Mouse (Mus musculus) gastrocnemius, postnatal 10 days (tissue): ENCODE results near the gene Rab3il1. TPM values are rescaled to one million over a fixed set of nuclear protein-coding genes. Genes with fewer than 3 reads are reported as not detected.
A peak's percentile ranks its signal among the peaks of the same experiment; 100 is the strongest.

Source experiments
- DNase-seq: peaks from one replicate; pipeline ENCODE4 v3.0.0; 2021; ENCODE audit warnings: mixed read lengths
- total RNA-seq, 2 experiments: library from RNA; stranded (reverse); gene quantifications; 2 replicates each; pipeline ENCODE4 v1.2.3; 2021

Gene Rab3il1
- total RNA-seq, 2 experiments from 2014 or later: 15.0 to 18.9 TPM

DNA sequence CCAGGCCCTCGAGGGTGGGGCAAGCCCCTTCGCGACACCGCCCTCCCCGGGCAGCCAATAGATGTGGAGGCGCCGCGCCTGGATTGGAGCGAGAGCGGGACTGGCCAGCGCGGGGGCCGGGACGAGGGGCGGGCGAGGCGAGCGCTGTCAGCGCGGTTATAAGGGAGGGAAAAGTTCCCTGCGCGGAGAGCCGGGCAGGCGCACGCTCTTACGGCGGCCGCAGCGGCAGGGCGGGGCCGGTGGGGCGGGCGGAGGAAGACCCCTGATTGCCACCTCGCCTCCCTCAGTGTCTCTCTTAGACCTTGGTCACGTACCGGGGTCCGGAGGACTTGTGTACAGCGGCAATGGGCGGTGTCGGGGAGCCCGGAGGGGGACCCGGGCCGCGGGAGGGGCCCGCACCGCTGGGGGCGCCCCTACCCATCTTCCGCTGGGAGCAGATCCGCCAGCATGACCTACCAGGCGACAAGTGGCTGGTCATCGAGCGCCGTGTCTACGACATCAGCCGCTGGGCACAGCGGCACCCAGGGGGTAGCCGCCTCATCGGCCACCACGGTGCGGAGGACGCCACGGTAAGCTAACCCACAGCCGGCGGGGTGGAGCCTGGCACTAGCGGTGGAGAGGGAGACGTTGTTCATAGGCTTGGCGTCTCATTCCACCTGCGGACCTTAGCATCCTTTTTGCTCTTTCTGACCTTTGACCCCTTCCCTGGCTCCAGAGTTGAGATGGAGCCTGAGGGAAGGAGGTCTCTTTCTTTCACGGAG, 40.1 kb downstream of the Rab3il1 start, which contains the start of gene Fads3:
Fads3 (plus strand) TSS at position 182 of the 761 bp plus-strand sequence.
- DNase-seq: peak; percentile 82

DNA sequence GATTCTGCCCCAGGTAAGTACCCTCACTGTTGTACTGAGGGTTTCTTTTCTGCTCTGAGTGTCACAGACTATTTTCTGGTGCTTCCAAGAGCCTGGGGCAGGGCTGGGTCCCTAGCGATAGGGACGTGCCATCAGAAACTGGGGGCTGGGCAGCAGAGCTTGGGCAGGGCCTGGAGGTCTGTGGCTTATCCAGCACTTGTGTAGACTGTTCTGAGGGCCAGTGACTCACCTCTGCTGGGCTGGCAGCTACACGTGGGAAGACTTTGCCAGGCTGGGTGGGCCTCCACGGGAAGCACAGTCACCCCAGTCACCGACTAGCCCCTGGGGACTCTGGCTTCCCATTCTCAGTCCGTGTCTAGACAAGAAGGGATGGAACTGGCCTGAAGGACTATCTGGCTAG, 40.8 kb downstream of the Rab3il1 start:
- DNase-seq: no peak

DNA sequence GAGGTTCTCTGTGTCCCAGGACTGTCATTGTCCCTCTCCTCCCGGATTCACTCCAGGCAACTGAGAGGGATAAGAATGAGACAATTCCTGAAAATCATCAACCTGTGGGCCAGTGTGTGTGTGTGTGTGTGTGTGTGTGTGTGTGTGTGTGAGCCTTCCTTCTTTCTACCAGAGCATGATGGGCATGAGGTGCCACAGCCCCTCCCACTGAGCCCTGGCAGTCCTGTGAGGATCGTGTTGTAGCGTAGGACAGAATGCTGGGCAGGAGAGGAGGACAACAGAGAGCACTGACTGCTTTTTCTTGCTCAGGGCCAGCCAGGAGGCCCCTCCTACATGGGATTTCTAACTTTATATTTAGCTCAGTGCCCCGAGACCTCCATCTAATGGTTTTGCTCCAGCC, 41.3 kb downstream of the Rab3il1 start:
- DNase-seq: no peak

DNA sequence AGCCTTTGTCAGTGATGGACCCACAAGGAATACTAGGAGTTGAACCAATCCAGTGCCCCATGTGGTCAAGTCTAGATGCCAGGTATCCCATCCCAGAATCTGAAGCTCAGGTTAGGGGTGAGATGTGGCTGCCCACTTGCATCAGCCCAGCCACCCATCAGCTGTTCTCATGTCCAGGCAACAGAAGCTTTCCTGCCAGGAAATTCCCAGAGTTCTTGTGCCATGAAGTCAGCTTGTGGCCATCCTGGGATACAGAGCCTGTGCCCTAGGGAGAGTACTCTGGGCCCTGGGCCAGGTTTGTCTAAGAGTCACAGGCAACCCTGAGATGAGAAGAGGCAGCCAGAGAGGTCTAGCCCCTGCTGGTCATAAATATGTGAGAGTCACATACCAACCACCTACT, 42.2 kb downstream of the Rab3il1 start:
- DNase-seq: peak; percentile 56

DNA sequence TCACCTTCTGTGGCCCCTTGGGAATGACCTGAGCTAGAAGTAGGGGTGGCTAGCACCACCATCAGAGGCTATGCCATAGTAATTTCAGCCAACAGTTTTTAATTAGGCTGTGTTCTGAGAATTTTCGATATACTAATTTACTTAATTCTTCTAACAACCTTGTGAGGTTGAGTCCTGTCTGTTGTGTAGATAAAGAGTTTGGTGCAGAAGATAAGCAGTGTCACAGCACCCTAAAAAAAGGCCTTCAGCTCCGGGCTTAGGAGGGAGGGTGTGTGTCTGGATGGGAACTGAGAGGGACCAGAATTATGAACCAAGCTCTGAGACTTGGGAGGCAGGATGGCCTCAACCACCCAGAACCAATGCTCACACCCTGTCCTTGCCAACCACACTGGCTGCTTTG, 44.2 kb downstream of the Rab3il1 start:
- no peak for DNase-seq

DNA sequence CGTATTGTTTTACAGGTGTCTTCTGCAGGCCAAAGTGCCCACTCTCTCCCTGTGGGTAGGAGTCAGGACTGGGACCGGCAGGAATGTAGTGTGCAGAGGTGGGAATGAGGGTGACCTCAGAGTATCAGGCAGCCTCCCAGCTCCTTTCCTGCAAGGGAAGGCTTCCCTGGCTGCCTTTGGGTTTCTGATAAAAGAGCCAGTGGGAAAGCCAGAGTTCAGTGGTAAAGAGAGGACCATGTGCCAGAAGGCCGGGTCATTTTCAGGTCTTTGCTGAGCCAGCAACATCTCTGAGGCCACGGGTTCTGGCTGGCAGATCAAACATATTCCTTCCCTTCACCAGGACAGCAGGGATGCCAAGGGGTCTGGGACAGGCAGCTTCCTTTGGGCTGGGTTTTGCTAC, 44.9 kb downstream of the Rab3il1 start:
- DNase-seq: no peak

DNA sequence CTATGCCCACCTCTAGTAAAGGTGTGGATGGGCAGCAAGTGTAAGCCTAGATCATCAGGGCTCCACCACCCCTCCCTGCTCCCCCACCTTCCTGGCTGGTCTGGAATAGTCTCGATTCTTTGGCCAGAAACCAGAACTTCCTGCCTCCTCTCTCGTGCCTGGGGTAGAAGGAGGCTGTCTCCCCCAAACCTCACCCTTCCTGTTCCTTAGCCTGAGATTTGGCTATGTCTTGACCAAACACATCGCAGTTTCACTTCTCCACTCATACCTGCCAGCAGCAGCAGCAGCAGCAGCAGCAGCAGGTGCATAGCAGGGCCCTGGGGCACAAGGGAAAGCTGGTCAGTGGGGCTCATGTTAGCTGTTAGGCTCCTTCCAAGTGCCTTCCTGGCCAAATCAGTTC, 45.5 kb downstream of the Rab3il1 start:
- DNase-seq: no peak

DNA sequence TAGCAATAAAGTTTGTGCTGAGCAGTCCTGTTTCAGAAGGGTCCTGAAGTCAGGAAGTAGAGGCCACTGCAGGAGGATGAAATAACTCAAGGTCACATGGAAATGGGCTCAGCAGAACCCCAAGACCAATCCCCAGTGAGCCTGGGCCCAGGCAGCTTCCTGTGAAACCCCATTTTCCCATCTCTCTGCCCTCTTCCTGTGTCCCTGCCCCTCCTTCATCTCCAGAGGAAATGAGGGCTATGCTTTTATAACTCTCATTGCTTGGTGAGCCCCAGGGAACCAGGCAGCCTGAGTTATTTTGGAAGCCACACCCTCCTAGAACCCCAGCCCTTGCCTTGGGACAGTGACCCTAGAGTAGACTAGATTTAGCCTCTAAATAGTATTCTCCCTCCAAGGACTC, 48.1 kb downstream of the Rab3il1 start:
- DNase-seq: no peak

DNA sequence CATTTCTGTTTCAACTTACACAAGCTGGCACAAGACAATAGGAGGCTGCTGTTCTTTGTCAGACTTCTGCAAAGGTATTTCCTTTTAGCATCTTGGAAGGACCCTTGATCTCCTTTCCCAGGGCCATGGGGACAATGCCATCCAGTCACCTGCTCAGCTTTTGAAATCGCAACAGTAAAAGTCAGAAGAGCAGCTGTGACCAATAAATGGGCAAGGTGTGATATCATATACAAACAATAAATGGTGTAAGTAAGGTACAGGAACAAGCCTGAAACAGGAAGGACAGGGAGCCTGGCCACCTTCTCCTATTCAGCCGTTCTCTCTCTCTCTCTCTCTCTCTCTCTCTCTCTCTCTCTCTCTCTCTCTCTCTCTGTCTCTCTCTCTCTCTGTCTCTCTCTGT, 49.0 kb downstream of the Rab3il1 start:
- no peak for DNase-seq

DNA sequence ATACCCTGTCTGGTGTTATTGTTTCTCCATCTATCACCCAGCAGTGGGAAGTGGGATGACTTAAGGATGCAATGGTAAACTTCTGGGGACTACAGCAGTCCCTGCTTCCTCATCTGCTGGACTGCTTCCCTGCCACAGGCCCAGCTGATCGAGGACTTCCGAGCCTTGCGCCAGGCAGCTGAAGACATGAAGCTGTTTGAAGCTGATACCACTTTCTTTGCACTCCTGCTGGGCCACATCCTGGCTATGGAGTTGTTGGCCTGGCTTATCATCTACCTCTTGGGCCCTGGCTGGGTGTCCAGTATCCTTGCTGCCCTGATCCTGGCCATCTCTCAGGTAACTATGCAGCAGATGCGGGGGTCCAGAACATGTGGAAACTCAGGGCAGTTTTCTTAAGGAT, 51.2 kb downstream of the Rab3il1 start:
- DNase-seq: no peak

DNA sequence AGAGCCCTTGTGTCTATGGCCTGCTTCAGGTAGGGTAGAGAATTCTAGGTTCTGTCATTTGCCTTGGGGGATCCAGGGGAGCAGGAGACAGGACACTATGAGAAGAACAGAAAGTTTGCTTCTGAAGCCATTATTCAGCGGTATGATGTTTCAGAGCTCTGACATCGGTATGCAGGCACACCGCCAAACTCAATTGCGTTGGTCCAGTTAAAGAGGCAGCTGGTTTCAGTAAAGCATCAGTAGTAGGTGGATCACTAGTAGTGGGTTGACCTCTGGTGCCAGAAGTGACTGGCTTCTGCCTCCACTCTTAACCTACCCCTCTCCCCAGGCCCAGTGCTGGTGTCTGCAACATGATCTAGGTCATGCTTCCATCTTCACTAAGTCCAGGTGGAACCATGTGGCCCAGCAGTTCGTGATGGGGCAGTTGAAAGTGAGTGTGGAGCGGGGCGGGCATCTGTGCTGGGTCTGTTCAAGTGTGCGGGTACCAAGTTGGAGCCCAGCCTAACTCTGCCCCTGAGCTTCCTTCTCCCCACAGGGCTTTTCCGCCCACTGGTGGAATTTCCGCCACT, 52.3 kb downstream of the Rab3il1 start:
- DNase-seq: no peak

DNA sequence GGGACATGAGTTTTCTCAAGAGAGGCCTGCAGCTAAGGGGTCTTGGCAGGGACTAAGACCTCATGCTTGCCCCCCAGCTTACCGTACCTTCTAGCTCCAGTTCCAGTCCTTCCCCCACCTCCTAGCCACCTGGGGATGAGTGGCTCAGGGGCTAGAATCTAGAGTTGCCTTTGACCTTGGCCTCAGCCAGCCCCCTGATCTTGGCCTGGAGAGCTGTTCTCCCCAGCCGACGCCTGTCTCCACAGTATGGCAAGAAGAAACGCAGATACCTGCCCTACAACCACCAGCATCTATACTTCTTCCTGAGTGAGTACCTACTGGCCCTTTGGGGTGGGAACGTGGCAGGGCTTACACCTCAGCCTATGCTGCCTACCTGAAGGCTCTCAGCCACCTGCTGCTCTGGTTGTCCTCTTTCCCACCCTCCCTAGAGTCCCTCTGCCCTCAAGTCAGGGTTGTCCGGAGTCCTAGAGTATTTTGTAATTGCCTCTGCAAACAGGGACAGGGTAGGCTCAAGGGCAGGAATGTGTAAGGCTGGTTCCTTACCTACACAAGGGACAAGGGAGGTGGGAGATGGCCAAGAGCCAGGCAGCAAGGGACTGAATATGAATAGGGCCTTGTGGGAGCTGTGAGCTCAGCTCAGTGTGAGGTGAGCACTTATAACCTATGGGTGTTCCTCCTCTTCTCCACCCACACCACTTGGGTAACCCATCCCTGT, 53.0 kb downstream of the Rab3il1 start:
- DNase-seq: no peak

DNA sequence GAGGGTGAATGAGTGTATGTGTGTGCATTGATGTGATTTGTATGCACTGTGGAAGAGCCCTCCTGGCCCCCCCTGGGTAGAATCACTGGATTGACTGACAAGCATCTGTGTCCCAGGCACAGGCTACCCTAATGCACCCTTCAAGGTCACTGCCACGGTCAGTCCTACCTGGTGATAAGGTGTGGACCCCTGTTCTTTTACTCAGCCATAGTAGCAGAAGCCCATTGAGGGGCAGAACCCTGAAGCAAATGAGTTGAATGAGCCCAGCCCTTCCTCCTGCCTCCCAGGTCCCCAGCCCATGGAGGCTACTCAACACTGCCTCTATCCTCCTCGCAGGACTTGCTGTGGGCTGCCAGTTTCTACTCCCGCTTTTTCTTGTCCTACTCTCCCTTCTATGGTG, 53.8 kb downstream of the Rab3il1 start:
- no peak for DNase-seq

DNA sequence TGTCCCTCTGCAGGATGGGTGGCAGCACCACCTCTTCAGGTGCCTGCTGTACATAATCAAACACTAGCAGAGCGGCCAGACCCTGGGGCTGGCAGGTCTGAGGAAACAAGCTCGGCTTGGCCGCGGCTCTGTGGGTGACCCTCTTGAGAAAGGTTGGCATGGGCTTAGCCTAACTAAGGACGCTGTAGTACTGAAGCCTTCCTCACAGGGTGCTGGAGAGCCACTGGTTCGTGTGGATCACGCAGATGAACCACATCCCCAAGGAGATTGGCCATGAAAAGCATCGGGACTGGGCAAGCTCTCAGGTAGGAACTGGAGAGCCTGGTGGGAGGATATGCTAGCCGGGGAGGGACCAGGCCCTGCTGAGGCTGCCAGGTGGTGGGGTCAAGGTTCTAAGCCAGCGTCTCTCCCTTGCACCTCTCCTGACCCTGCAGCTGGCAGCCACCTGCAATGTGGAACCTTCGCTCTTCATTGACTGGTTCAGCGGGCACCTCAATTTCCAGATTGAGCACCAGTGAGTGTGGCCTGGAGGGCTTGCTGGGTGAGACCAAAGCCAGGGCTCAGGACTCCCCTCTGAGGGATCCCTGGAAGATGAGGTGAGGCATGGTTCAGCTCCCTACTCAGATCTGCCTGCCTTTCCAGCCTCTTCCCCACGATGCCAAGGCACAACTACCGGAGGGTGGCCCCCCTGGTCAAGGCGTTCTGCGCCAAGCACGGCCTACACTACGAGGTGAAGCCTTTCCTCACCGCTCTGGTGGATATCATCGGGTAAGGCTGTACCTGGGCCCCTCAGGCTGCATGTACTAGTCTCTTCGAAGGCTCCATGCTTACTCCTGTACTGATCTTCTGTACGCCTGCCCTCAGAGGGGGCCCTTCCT, 54.6 kb downstream of the Rab3il1 start:
- no peak for DNase-seq

DNA sequence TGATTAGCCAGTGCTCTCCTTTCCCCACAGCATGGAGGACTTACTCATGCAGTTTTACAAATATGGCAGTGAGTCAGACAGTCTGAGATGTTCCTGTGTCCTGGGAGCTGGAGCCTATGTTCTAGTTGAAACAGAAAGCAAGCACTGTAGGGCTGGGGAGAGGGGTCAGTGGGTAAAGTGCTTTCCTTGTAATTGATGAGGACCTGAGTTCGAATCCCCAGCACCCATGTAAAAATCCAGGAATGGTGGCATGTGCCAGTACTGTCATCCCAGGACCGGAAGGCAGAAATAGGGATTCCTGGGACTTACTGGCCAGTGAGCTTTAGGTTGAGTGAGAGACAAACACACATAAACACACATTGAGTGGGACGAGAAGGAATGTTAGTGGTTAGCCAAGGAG, 55.2 kb downstream of the Rab3il1 start:
- DNase-seq: no peak

DNA sequence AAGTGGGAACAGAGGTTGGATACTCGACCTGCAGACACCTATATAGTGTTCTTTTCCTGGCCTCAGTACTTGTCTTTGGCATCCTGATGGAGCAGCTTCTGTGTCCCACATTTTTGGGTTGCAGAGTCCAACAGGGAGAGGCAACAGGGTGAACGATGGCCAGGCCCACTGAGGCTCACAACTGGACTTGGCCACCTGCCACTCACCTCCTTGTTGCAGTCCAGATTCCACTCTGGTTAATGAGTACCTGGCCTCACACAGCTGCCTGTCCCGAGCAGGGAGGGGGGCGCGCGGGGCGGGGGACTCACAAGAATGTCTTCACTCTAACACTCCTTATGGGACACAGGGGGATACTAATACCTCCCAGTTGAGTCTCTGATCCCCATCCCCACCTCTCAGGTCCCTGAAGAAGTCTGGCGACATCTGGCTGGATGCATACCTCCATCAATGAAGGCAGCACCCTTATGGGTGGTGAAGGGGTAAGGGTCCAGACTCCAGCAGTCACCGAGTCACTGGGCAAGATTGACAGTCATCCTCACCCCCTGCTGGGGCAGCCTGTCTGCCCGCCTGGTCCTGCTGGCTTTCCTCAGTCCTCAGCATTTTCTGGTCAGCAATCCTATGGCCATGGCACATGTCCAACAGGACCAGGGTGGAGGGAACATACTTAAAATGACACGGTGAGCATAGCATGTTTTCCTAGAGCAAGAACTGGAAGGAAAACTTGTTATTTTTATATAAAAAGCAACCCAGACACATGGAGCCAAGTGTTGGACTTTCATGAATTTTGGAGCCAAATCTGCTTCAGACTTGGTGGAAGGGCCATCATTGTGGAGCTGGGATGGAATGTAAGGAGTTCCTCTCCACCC, 56.2 kb downstream of the Rab3il1 start:
- DNase-seq: no peak

DNA sequence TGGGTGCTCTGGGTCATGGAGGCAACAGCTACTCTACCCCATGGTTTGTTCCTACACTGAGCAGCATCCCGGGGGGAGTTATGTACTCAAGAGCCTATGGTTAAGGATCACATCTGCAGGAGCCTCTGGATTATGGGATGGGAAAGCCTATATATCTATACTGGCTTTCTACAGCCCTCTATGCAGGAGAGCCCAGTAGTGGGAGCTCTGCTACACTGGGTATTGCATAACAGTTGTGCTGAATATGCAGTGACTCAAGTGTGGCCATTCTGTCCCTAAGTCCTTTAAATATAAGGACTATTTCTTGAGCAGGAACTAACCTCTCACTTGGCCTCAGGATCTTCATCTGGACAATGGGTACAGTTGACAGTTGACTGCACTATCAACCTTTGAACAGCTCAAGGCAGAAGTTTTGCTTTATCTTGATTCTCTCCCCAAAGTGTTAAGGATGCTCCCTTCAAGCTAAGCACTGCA, 56.9 kb downstream of the Rab3il1 start:
- DNase-seq: no peak

DNA sequence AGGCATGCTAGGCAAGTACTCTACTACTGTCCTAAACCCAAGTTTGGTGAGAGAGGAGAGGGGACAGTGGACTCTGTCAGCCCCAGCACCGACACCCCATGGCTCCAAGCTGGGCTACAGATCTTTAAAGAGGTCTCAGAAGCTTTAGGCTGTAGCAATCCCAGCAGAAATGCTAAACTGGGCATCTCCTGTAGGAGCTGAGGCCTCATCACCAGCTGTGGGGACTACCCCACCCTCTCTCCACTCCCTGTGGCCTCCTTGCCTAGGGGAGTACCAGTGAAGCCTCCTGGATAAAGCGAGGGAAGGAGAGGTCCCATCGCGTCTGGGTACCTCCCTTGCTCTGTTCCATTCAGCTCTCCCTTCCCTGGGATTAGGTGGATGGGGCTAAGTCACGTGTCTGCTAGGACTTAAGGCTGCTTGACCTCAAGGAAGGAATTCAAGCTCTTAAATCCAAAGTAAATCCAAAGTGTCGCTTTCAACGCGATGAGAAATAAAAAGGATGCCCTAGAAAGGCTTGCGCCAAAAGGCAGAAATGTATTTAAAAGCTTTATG, 57.5 kb downstream of the Rab3il1 start:
- DNase-seq: no peak

DNA sequence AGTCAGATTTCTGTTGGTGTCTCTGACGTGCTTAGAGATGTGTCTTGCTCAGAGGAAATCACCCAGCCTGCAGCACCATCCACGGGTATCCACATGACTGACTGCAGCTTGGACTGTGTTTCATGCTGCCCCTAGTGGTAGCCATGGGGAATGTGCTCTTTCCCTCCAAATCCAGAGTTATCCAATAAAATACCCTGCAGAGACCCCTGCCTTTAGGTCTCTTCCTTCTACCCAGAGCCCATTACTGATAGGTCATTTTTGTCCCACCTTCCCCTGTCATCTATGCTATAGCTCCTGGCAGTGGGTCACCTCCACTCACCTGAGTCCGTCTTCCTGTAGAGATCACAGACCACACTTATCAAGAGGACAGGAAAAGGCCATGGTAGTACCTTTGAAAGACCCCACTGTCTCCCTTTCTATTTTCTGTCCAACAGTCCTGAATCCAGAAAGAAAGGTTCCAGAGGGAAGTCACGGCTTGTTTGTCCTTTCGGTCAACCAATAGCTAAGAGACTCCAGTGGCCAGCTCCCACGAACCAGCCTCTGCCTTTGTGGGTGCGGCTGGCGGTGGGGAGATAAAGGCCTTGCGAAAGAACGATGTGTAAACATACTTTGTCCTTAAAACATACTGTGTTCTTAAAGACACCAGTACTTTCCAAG, 58.6 kb downstream of the Rab3il1 start:
- no peak for DNase-seq

DNA sequence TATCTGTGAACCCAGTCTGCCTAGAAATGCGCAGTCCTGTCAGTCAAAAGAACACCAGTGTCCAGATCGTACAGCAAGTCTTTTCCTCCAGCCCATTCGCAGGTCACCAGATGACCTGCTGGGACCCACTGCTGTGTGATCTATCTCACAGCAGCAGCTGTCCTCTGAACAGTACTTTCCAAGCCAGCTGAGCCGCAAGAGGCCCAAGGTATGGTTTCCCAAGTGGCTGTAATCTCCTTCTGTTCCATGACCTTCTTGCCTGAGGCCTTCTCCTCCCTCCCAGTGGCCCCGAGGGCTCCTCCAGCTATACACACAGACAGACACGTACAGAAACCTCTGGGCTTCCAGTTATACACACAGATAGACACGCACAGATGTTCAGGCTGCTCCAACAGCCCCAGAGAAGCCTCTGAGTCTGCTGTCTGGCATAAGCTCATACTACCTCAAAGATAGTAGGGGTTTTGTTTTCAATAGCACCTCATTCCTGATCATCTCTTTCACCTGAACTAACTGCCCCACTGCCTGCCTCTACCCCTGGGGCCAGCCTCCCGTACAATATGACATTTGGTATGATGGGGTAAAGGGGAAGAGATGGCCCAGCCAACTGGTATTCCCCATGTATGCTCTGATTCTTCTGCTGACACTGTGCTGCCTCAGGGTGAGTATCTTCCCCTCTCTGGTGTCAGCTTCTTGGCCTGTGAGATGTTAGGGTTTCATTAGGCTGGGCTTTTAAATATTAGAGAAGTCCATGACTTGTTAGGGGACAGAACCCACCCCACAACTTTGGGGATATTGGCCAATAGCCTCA, 59.5 kb downstream of the Rab3il1 start:
- no peak for DNase-seq
